Mouse (Mus musculus): Measurements from ENCODE around the gene Serpina5.

Gene Serpina5

GRCm38 (mm10) chr12:104127696-104128095 lies 26.8 kb downstream of the Serpina5 start, which contains the start of gene Serpina3b:
Gene Serpina3b, plus strand, starts transcription at chr12:104127996.
- DNase-seq (ENCODE audit: low spot score in 2 of 2): no peak

- DNase-seq (ENCODE audit: low spot score in 2 of 2): no peak
Measured at GRCm38 (mm10) chr12:104131041-104131440, 30.1 kb downstream of the Serpina5 start.

DNA sequence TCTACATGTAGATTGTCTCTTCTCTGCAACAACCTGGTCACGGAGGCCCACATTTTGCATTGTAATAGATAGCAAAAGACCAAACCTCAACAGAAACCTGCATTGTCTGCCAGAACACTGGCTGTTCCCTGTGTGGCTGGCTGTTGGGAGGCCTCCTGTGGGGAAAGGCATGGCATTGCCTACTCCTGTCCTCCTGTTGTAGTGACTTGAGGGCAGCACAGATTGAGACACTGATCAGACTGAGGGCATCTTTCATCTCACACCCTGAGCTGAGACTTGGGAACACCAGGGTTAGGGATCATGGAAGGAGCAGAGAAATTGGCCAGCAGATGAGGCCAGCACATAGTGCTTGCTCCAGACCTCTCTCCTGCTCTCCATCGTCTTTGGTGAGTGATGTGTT lies 37.3 kb downstream of the Serpina5 start:
- DNase-seq (ENCODE audit: low spot score in 2 of 2): peak in 1 of 2 experiments; percentile 42

- no peak for DNase-seq (ENCODE audit: low spot score in 2 of 2)
Measured at GRCm38 (mm10) chr12:104140543-104141103, 39.7 kb downstream of the Serpina5 start.

DNA sequence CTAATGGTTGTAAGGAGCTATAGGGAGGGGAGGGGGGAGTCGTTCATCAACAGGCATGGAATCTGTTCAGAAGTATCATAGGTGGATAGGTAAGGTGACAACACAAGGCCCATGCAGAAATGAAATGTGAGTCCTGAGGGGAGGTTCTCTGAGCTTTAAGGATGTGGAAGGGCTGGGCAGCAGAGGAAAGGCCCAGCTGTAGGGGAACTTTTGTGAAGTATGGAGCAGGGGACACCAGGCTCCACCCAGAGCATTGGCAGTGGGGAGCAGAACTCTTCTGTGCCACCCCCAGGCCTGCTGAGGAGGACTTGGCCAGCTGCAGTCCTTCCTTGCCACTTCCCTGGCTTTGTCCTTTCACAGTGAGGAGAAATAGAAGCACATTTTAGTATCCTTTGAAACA lies 40.6 kb downstream of the Serpina5 start:
- peak in 1 of 2 experiments; percentile 14 for DNase-seq (ENCODE audit: low spot score in 2 of 2)

DNA sequence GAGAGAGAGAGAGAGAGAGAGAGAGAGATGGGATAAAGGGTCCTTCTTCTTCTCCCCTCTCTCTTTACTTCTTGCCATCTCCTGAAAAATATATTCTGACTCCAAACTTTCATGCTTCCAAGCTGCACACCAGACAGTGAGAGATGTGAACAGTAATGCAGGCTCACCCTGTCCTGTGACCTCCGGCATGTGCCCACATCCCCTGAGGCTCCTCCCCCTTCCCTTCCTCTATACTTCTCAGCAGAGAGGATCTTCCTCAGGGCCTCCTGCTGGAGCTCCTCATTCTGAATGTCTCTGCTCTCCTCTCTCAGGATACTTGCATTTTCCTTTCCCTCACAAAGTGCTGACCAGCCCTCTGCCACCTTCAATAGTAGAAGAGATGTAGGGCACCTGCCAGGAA lies 41.5 kb downstream of the Serpina5 start:
- peak in 1 of 2 experiments; percentile 16 for DNase-seq (ENCODE audit: low spot score in 2 of 2)

GRCm38 (mm10) chr12:104143286-104143685 lies 42.4 kb downstream of the Serpina5 start:
- DNase-seq (ENCODE audit: low spot score in 2 of 2): peak in 1 of 2 experiments; percentile 2

- no peak for DNase-seq (ENCODE audit: low spot score in 2 of 2)
Measured at GRCm38 (mm10) chr12:104145571-104145970, 44.7 kb downstream of the Serpina5 start.

DNA sequence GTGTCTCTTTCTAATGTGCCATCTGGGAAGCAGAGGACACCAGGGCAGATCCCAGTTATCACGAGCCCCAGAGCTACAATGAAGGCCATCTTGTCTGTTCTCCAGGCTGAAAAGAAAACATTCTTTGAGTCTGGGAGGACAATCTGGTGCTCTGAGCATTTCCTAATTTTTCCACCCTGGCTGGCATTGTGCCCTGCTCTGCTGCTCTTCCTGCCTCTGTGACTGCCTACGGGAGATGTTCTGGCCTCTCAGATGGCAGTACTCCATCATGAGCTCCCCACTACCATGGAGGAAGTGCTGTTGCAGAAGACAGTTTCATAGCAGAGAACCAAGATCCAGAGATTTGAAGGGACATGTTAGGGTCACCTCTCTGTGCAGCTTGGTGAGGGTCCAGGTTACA lies 51.1 kb downstream of the Serpina5 start:
- DNase-seq (ENCODE audit: low spot score in 2 of 2): no peak

DNA sequence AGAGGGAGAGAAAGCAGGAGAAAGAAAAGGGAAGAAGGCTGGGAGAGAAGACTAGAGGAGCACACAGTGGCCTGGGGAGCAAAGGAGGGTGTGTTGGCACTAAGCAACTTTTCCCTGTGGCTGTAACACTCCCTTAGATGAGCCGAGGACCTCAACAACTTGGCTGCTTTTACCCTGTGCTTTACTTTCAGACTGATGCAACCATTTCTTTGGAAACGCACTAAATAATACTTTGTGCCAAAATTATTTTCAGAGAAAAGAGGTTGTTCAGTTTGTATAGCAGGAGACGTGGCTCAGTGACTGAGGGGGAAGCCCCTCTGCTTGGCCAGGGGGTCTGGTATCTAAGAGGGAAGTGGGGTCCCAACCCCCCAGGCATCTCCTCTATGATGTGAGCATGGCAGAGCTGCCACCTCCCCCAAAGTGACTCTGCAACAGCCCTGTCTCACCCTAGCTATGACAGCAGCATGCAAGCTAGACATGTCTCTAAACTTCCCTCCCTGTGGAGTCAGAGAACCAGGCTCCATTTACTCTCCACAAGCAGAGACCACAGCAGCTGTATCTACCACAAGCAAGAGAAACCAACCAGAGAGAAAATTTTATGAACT lies 52.2 kb downstream of the Serpina5 start:
- DNase-seq (ENCODE audit: low spot score in 2 of 2): no peak

DNA sequence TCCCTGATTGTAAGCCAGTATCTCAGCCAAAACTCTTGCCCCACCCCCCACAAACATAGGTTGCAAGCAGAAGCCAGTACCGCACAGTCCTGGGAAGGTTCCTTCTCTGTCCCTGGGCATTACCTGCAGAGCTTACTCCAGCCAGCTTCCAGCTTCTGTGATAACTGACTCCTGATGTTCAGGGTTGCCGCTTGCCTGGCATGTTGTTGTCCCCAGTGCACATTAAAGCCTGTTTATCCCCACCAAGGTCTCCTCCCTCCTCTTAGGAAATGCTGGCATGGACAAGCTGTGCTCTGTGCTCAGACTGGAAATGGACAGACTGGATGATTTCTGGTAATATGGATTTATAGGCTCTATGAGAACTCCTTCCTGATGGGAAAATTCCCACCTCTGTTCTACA lies 52.7 kb downstream of the Serpina5 start, which contains the start of gene Serpina3c:
Gene Serpina3c (minus strand): TSS at position 215 of the 400 bp plus-strand sequence.
- no peak for DNase-seq (ENCODE audit: low spot score in 2 of 2)

Data from urinary bladder, postnatal 4 days (tissue).